Mouse (Mus musculus) MEL (cell line): ENCODE measurements around the gene Gm49369. TPM values are rescaled to one million over a fixed set of nuclear protein-coding genes. Genes with fewer than 3 reads are reported as not detected.

Experiments
- polyA plus RNA-seq, 2 experiments: library from polyadenylated mRNA; stranded (reverse) in 1 of 2; unstranded in 1 of 2; fragments of >175 nt in 1 of 2; fragments of >200 nt in 1 of 2; gene quantifications; 2 replicates each; pipeline versions ENCODE4 v1.2.1 to v1.2.4; 2012; ENCODE audit warnings: low replicate concordance in 2 of 2, low read depth in 1 of 2; ENCODE audit not compliant: insufficient read length in 2 of 2, insufficient read depth in 1 of 2, missing spikeins in 1 of 2
- total RNA-seq: library from RNA; depleted of rRNA; stranded (reverse); fragments of 300-350 nt; gene quantifications from 2 replicates; pipeline ENCODE4 v1.2.3, GENCODE M21; 2012; rRNA removed

Gene Gm49369
- total and polyA plus RNA-seq, 3 experiments: 3.2 to 15.2 TPM; not detected in 1

Other genes with a start within 250 kb of the Gm49369 start
- gene Gm39115, start 246.6 kb downstream of the Gm49369 start, total RNA-seq: not detected in 2 replicates
- not detected for gene Gm39115, start 246.6 kb downstream of the Gm49369 start, polyA plus RNA-seq
- gene Gm45337, start 238.1 kb downstream of the Gm49369 start, total RNA-seq: not detected in 2 replicates
- not detected for gene Gm45337, start 238.1 kb downstream of the Gm49369 start, polyA plus RNA-seq
- gene Gm29735, start 225.6 kb downstream of the Gm49369 start, total RNA-seq: not detected in 2 replicates
- not detected for gene Gm29735, start 225.6 kb downstream of the Gm49369 start, polyA plus RNA-seq
- gene Gm4553, start 216.9 kb downstream of the Gm49369 start, total RNA-seq: not detected in 2 replicates
- not detected for gene Gm4553, start 216.9 kb downstream of the Gm49369 start, polyA plus RNA-seq
- gene Krtap5-2, start 206.7 kb downstream of the Gm49369 start, total RNA-seq: not detected in 2 replicates
- not detected for gene Krtap5-2, start 206.7 kb downstream of the Gm49369 start, polyA plus RNA-seq
- gene Gm10153, start 192.3 kb downstream of the Gm49369 start, total RNA-seq: not detected in 2 replicates
- gene Gm10153, start 192.3 kb downstream of the Gm49369 start, polyA plus RNA-seq: not detected
- not detected in 2 replicates for gene Krtap5-3, start 181.3 kb downstream of the Gm49369 start, total RNA-seq
- not detected for gene Krtap5-3, start 181.3 kb downstream of the Gm49369 start, polyA plus RNA-seq
- gene Gm7579, start 170.8 kb downstream of the Gm49369 start, total RNA-seq: not detected in 2 replicates
- not detected for gene Gm7579, start 170.8 kb downstream of the Gm49369 start, polyA plus RNA-seq
- not detected in 2 replicates for gene Krtap5-5, start 152.7 kb downstream of the Gm49369 start, total RNA-seq
- not detected for gene Krtap5-5, start 152.7 kb downstream of the Gm49369 start, polyA plus RNA-seq
- not detected in 2 replicates for gene Gm40460, start 141.6 kb downstream of the Gm49369 start, total RNA-seq
- gene Gm40460, start 141.6 kb downstream of the Gm49369 start, polyA plus RNA-seq: not detected
- not detected in 2 replicates for gene Gm2431, start 124.3 kb downstream of the Gm49369 start, total RNA-seq
- gene Gm2431, start 124.3 kb downstream of the Gm49369 start, polyA plus RNA-seq: not detected
- gene Gm4559, start 108.3 kb downstream of the Gm49369 start, total RNA-seq: not detected in 2 replicates
- not detected for gene Gm4559, start 108.3 kb downstream of the Gm49369 start, polyA plus RNA-seq
- not detected in 2 replicates for gene Krtap5-1, start 85.5 kb downstream of the Gm49369 start, total RNA-seq
- gene Krtap5-1, start 85.5 kb downstream of the Gm49369 start, polyA plus RNA-seq: not detected
- not detected in 2 replicates for gene Krtap5-4, start 79.1 kb downstream of the Gm49369 start, total RNA-seq
- gene Krtap5-4, start 79.1 kb downstream of the Gm49369 start, polyA plus RNA-seq: not detected
- not detected in 2 replicates for gene Ifitm10, start 8.9 kb downstream of the Gm49369 start, total RNA-seq
- under 1 TPM in 1 of 2 experiments, not detected in 1; 0.21 TPM for gene Ifitm10, start 8.9 kb downstream of the Gm49369 start, polyA plus RNA-seq
- 112 and 115 TPM in 2 replicates for gene Ctsd, start 5.4 kb upstream of the Gm49369 start, total RNA-seq
- 100 to 1,000 TPM in 1 of 2 experiments, 10 to 100 TPM in 1; 89.3 to 179 TPM for gene Ctsd, start 5.4 kb upstream of the Gm49369 start, polyA plus RNA-seq
- gene Syt8, start 52.2 kb upstream of the Gm49369 start, total RNA-seq: not detected in 2 replicates
- not detected for gene Syt8, start 52.2 kb upstream of the Gm49369 start, polyA plus RNA-seq
- not detected in 2 replicates for gene Tnni2, start 59.1 kb upstream of the Gm49369 start, total RNA-seq
- gene Tnni2, start 59.1 kb upstream of the Gm49369 start, polyA plus RNA-seq: under 1 TPM in 1 of 2 experiments, not detected in 1; 0.84 TPM
- not detected in 2 replicates for gene Lsp1, start 78.1 kb upstream of the Gm49369 start, total RNA-seq
- not detected for gene Lsp1, start 78.1 kb upstream of the Gm49369 start, polyA plus RNA-seq
- gene Tnnt3, start 116.2 kb upstream of the Gm49369 start, total RNA-seq: not detected in 2 replicates
- not detected for gene Tnnt3, start 116.2 kb upstream of the Gm49369 start, polyA plus RNA-seq
- 48.2 and 57.6 TPM in 2 replicates for gene Mrpl23, start 150.0 kb upstream of the Gm49369 start, total RNA-seq
- gene Mrpl23, start 150.0 kb upstream of the Gm49369 start, polyA plus RNA-seq: 10 to 100 TPM in 1 of 2 experiments, not detected in 1; 11.4 TPM